Mouse (Mus musculus): ENCODE measurements around the gene Ifitm3. TPM values are rescaled to one million over a fixed set of nuclear protein-coding genes. Genes with fewer than 3 reads are reported as not detected.

Gene Ifitm3
- polyA plus RNA-seq (2014; fragmentation: Nextera tagmentation; extraction: Ambion mirVana): 164 and 183 TPM in 2 replicates

DNA sequence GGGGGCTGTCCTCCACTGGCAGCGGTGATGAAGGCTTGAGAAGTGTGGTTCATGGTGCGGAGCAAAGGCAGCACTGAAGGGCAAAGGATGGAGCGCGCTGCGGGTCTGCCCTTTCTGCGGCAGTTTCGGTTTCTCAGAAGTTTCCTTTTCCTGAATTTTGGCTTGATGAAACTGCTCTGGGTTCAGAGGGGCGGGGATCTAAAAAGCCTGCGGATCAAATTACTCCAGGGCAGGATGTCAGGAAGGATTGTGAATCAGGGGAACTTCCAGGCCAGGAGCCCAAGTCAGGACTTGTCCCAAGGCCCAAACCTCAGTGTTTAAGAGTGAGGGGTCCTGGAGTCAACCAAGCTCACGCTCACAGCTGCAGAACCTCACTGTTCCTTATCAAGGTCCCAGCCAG lies at the start of gene Ifitm3:
Gene Ifitm3 (minus strand): TSS at position 178 of the 400 bp plus-strand sequence.
- peak within 1 kb of the TSS; percentile 4; the same call in 1 of the 2 replicates for H3K27ac ChIP-seq (ENCODE audit: low read depth)
- ATAC-seq (ENCODE audit: insufficient read depth) (peak; percentile 47; the same call in 1 of the 2 replicates), DNase-seq (peak; percentile 86)
- no peaks in the 10 kb centered on the region for H3K36me3 ChIP-seq (ENCODE audit: insufficient read depth)
- H3K4me1 ChIP-seq (ENCODE audit: insufficient read depth): peaks cover 11% of the 10 kb centered on the region; the same call in 1 of the 2 replicates
- 2% methylated on average over 10 of the region's 10 CpGs for WGBS
- H3K27me3 ChIP-seq (ENCODE audit: insufficient read depth, low read length): no peaks in the 10 kb centered on the region
- TF ChIP-seq CTCF (IDR thresholded peaks at IDR 0.05; ENCODE audit: low read depth): no peak
- peak within 1 kb of the TSS; percentile 59 for H3K9ac ChIP-seq
- no peaks in the 10 kb centered on the region for H3K9me3 ChIP-seq (ENCODE audit: low read depth, low read length)
- H3K4me2 ChIP-seq: peak within 1 kb of the TSS; percentile 69
- peak within 1 kb of the TSS; percentile 47 for H3K4me3 ChIP-seq (ENCODE audit: low read depth, low read length)

DNA sequence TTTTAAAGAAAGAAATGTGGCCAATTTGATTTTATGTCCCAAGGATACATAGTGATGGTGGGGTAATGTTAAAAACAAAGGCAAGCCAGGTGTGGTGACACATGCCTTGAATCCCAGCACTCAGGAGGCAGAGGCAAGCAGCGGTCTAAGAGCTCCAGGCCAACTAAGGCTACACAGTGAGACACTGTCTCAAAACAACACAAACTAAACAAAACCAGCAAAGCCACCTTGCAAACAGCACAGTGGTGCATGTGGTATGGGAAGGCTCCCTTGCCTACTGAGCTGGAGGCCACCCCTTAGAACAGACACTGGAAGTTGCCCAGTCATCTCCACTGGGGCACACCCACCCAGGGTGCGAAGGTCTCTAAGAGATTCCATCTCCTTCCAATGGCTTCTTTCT lies 49.4 kb upstream of the Ifitm3 start:
- peak overlapping the region; percentile 96 for H3K4me2 ChIP-seq
- ATAC-seq (ENCODE audit: insufficient read depth) (no peak), DNase-seq (no peak)
- TF ChIP-seq CTCF (IDR thresholded peaks at IDR 0.05; ENCODE audit: low read depth): no peak
- no peaks in the 10 kb centered on the region for H3K9me3 ChIP-seq (ENCODE audit: low read depth, low read length)
- H3K27me3 ChIP-seq (ENCODE audit: insufficient read depth, low read length): peaks cover 9% of the 10 kb centered on the region; the same call in 1 of the 2 replicates
- peaks cover 13% of the 10 kb centered on the region for H3K4me1 ChIP-seq (ENCODE audit: insufficient read depth)
- no peak overlapping the region for H3K9ac ChIP-seq
- WGBS: 55% methylated on average over 2 of the region's 2 CpGs
- H3K27ac ChIP-seq (ENCODE audit: low read depth): no peak overlapping the region
- peak overlapping the region; percentile 70; the same call in 1 of the 2 replicates for H3K4me3 ChIP-seq (ENCODE audit: low read depth, low read length)
- H3K36me3 ChIP-seq (ENCODE audit: insufficient read depth): 0 out of 2 replicates have a peak, but pooled peaks cover 8% of the 10 kb centered on the region

DNA sequence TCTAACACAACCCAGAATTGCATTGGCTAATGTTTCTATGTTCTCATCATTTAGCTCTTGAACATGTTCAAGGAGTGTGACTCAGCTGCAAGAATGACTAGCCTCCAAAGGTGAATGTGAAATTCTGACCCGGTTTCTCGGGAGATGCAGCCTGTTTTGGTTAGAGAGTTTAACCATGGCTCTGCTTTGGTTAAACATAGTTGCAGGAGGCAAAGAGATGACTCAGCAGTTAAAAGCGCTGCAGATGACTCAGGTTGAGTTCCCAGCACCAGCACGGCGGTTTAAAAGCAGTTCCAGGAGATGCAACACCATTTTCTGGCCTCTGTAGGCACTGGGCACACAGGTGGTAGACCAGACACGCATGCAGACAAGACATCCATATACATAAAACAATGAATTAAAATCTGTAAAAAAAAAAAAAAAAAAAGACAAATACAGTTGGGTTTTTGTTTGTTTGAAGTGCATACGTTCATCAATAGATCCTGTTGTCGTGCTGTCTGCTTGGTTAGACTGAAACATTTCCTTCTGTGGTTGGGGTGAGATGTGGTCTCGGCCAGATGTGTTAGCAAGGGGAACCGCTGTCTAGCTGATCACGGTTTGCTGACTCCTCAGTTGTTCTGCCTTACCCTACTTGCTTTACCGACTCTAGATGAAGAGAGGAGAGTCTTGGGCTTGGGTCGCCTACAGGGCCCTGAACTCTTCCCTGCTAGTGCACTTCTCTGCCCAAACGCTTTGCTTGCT lies 48.2 kb upstream of the Ifitm3 start:
- H3K27me3 ChIP-seq (ENCODE audit: insufficient read depth, low read length): peaks cover 9% of the 10 kb centered on the region; the same call in 1 of the 2 replicates
- no peak overlapping the region for H3K4me3 ChIP-seq (ENCODE audit: low read depth, low read length)
- ATAC-seq (ENCODE audit: insufficient read depth) (no peak), DNase-seq (no peak)
- H3K4me1 ChIP-seq (ENCODE audit: insufficient read depth): peaks cover 13% of the 10 kb centered on the region
- no peak for TF ChIP-seq CTCF (IDR thresholded peaks at IDR 0.05; ENCODE audit: low read depth)
- H3K9me3 ChIP-seq (ENCODE audit: low read depth, low read length): no peaks in the 10 kb centered on the region
- H3K4me2 ChIP-seq: no peak overlapping the region
- H3K9ac ChIP-seq: no peak overlapping the region
- no peaks in the 10 kb centered on the region for H3K36me3 ChIP-seq (ENCODE audit: insufficient read depth)
- WGBS: 92% methylated on average over 14 of the region's 14 CpGs
- no peak overlapping the region for H3K27ac ChIP-seq (ENCODE audit: low read depth)

DNA sequence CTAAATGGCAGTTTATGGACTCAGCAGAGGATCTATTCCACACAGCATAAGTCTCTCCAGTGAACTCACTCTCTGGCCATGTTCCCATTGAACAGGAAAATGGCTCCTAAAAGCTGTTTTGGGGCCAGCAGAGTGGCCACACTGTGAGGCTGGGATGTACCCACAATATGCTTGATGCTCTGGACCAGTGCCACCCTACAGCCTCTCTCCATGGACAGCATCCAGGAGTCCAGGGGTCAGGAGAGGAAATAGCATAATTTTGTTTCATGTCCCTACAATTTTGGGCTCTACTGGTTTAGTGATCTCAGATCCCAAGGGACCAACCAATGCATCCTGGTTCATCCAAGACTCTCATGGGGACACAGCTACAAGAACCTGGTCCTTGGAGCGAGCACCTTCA lies 47.0 kb upstream of the Ifitm3 start:
- no peaks in the 10 kb centered on the region for H3K36me3 ChIP-seq (ENCODE audit: insufficient read depth)
- H3K27me3 ChIP-seq (ENCODE audit: insufficient read depth, low read length): peaks cover 9% of the 10 kb centered on the region; the same call in 1 of the 2 replicates
- no peak for ATAC-seq (ENCODE audit: insufficient read depth)
- no peak overlapping the region for H3K9ac ChIP-seq
- WGBS: 95% methylated on average over 1 of the region's 1 CpGs
- H3K4me1 ChIP-seq (ENCODE audit: insufficient read depth): peaks cover 13% of the 10 kb centered on the region
- no peak for DNase-seq
- no peak overlapping the region for H3K4me3 ChIP-seq (ENCODE audit: low read depth, low read length)
- TF ChIP-seq CTCF (IDR thresholded peaks at IDR 0.05; ENCODE audit: low read depth): no peak
- H3K4me2 ChIP-seq: no peak overlapping the region
- no peaks in the 10 kb centered on the region for H3K9me3 ChIP-seq (ENCODE audit: low read depth, low read length)
- H3K27ac ChIP-seq (ENCODE audit: low read depth): no peak overlapping the region

DNA sequence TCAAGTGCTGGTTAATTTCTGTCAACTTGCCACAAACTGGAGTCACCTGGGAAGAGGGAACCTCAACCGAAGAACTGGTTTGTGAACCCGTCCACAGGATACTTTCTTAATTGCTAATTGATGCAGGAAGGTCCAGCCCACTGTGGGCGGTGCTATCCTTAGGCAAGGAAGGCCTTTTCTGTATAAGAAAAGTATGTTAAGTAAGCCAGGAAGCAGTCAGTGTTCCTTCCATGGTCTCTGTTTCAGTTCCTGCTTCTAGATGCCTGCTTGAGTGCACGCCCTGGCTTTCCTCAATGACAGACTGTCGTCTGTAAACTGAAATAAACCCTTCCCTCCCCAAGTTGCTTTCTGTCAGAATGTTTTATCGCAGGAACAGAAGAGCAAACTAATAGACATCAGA lies 46.4 kb upstream of the Ifitm3 start:
- 83% methylated on average over 6 of the region's 6 CpGs for WGBS
- no peak for TF ChIP-seq CTCF (IDR thresholded peaks at IDR 0.05; ENCODE audit: low read depth)
- ATAC-seq (ENCODE audit: insufficient read depth): no peak
- H3K27ac ChIP-seq (ENCODE audit: low read depth): no peak overlapping the region
- H3K4me1 ChIP-seq (ENCODE audit: insufficient read depth): peaks cover 12% of the 10 kb centered on the region
- no peak overlapping the region for H3K9ac ChIP-seq
- no peak overlapping the region for H3K4me3 ChIP-seq (ENCODE audit: low read depth, low read length)
- peaks cover 9% of the 10 kb centered on the region; the same call in 1 of the 2 replicates for H3K27me3 ChIP-seq (ENCODE audit: insufficient read depth, low read length)
- H3K9me3 ChIP-seq (ENCODE audit: low read depth, low read length): no peaks in the 10 kb centered on the region
- DNase-seq: no peak
- no peak overlapping the region for H3K4me2 ChIP-seq
- H3K36me3 ChIP-seq (ENCODE audit: insufficient read depth): no peaks in the 10 kb centered on the region

DNA sequence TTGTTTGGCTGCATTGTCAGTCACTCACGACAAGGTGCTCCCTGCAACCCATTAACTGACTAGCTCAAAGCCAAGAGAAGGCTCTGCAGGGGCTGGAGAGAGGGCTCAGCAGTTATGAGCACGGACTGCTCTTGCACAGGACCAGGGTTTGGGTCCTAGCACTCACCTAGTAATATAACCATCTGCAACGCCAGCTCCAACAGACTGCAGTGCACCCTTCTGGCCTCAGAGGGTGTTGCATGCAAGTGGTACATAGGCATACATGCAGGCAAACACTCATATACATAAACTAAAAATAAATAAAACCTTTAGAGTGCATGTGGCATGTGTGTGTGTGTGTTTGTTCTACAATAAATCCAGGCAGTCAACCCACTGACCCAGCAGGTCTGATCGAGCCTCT lies 45.2 kb upstream of the Ifitm3 start:
- Histone ChIP-seq H3K9me3 (ENCODE audit: low read depth, low read length) (no peaks in the 10 kb centered on the region), H3K27ac (ENCODE audit: low read depth) (no peak overlapping the region), H3K4me1 (ENCODE audit: insufficient read depth) (peaks cover 5% of the 10 kb centered on the region; the same call in 1 of the 2 replicates), H3K36me3 (ENCODE audit: insufficient read depth) (no peaks in the 10 kb centered on the region), H3K27me3 (ENCODE audit: insufficient read depth, low read length) (peaks cover 7% of the 10 kb centered on the region; the same call in 1 of the 2 replicates), H3K4me3 (ENCODE audit: low read depth, low read length) (no peak overlapping the region), H3K9ac (no peak overlapping the region), H3K4me2 (no peak overlapping the region)
- WGBS: 81% methylated on average over 4 of the region's 4 CpGs
- peak; percentile 11; the same call in 1 of the 2 replicates for TF ChIP-seq CTCF (IDR thresholded peaks at IDR 0.05; ENCODE audit: low read depth)
- DNase-seq (no peak), ATAC-seq (ENCODE audit: insufficient read depth) (no peak)

DNA sequence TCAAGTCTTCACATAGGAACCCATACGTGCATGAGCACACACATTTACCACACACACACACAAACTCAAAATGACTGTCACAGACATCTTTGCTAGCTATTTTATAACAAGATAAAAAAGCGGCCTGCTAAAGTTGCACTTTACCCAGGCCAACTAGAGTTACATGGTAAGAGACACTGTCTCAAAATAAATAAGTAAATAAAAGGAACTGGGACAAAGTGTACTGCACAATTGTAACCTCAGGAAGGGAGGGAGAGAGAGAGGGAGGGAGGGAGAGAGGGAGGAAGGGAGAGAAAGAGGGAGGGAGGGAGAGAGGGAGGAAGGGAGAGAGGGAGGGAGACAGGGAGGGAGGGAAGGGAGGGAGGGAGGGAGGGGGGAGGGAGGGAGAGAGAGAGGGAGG lies 41.9 kb upstream of the Ifitm3 start:
- no peak for DNase-seq
- 71% methylated on average over 2 of the region's 2 CpGs for WGBS
- Histone ChIP-seq H3K4me1 (ENCODE audit: insufficient read depth) (0 out of 2 replicates have a peak, but pooled peaks cover under 1% of the 10 kb centered on the region), H3K27me3 (ENCODE audit: insufficient read depth, low read length) (no peaks in the 10 kb centered on the region), H3K4me3 (ENCODE audit: low read depth, low read length) (no peak overlapping the region), H3K9me3 (ENCODE audit: low read depth, low read length) (no peaks in the 10 kb centered on the region), H3K9ac (no peak overlapping the region), H3K36me3 (ENCODE audit: insufficient read depth) (no peaks in the 10 kb centered on the region), H3K27ac (ENCODE audit: low read depth) (no peak overlapping the region), H3K4me2 (no peak overlapping the region)
- no peak for ATAC-seq (ENCODE audit: insufficient read depth)
- no peak for TF ChIP-seq CTCF (IDR thresholded peaks at IDR 0.05; ENCODE audit: low read depth)

Measured in lung, embryonic 14.5 days (tissue).